Mouse (Mus musculus) C2C12 (cell line): Measurements from ENCODE around the gene Gm10663.

ENCODE experiments used
- CTCF ChIP-seq: IDR thresholded peaks from one replicate; pipeline ENCODE4 v1.5.1; 2011; ENCODE audit not compliant: control insufficient read depth, insufficient read depth, insufficient read length
- FOSL1 ChIP-seq: IDR thresholded peaks from one replicate; pipeline ENCODE4 v1.8.0; 2011; ENCODE audit warnings: mild to moderate bottlenecking, low read length; ENCODE audit not compliant: poor library complexity, insufficient read depth, severe bottlenecking
- MAX ChIP-seq: IDR thresholded peaks from one replicate; pipeline ENCODE4 v1.6.1; 2011; ENCODE audit warnings: mild to moderate bottlenecking, control low read depth
- MYOD1 ChIP-seq: IDR thresholded peaks from one replicate; pipeline ENCODE4 v1.6.1; 2011; ENCODE audit warnings: low read depth; ENCODE audit not compliant: control insufficient read depth, insufficient read length
- MYOG ChIP-seq: IDR thresholded peaks from one replicate; pipeline ENCODE4 v1.6.1; 2011; ENCODE audit not compliant: control insufficient read depth, insufficient read length; ENCODE audit errors: extremely low read depth

DNA sequence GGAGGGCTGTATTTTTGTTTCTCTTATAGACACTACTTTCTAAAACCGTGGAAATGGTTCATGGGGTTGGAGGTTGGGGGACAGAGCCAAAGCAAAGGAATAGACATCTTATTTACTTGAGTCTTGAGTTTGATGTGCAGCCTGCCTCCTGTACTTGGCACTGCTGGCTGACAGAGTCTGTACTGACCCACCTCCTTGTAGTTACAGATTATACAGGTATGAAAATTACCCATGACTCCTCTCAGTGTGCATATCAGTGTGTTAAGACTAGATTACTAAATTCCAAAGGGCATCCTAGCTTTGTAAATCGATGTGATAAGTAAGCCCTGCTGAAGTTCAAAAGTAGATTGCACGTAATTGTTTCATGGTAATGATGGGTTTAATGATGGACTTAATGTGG, 51.6 kb downstream of the Gm10663 start:
- TF ChIP-seq CTCF: no peak
- TF ChIP-seq MAX: no peak
- no peak for TF ChIP-seq MYOG
- no peak for TF ChIP-seq MYOD1
- TF ChIP-seq FOSL1: no peak
